Mouse (Mus musculus) testis, postnatal 10 days (tissue): ENCODE measurements around the gene Srrm3.

Experiments
- DNase-seq: peaks from one replicate; pipeline ENCODE4 v3.0.0; 2021; ENCODE audit warnings: low spot score

Gene Srrm3

GRCm38 (mm10) chr5:135806555-135807262 is at the start of gene Srrm3:
Gene Srrm3 (plus strand): TSS chr5:135806890.
- DNase-seq = peak; percentile 96

GRCm38 (mm10) chr5:135761881-135762280 is 44.8 kb upstream of the Srrm3 start:
- no peak for DNase-seq

DNA sequence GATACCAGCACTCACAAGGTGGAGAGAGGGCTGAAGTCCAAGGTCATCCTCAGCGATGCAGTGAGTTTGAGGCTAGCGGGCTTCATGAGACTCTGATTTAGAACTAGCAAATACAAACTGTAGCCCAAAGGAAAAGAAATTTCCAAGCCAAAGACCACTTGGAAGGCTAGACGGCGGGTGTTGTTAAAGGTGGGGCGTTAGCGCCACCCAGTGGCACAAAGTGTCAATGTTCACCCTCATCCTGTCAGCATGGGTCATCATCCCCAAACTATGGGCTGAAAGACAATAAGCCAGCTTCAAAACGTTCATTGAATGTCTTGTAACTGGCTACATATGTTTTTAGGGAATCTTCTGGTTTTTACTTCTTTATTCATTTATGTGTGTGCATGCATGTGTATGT is 43.2 kb upstream of the Srrm3 start:
- DNase-seq = peak; percentile 85

- DNase-seq = no peak
Measured at GRCm38 (mm10) chr5:135764971-135765370, 41.7 kb upstream of the Srrm3 start.

DNA sequence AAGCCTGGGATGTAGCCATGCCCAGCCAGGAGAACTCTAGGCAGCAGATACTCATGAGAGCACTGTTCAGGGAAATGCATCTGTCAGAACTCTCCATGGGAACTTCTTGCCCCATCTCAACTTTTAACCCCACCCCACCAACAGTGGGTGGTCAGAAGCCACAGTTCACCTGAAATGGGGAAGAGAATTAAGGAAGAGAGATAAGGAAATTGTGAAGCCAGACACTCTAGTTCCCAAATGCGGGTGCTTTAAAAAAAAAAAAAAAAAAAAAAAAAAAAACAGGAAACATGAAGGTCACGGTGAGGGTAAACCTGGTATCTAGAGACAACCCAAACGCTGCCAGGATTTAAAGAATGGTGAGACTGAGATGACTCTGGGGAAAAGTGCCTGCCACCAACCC is 34.2 kb upstream of the Srrm3 start:
- no peak for DNase-seq

- DNase-seq = no peak
Measured at GRCm38 (mm10) chr5:135776546-135776945, 30.1 kb upstream of the Srrm3 start.

- DNase-seq = no peak
Measured at GRCm38 (mm10) chr5:135777796-135778470, 28.8 kb upstream of the Srrm3 start, which contains the start of gene Styxl1. Gene Styxl1 (minus strand): TSS chr5:135778385.

- peak; percentile 99 for DNase-seq
Measured at GRCm38 (mm10) chr5:135778471-135779445, 27.9 kb upstream of the Srrm3 start, which contains the start of gene Mdh2. Gene Mdh2 (plus strand): TSS chr5:135778480.

GRCm38 (mm10) chr5:135780331-135780730 is 26.4 kb upstream of the Srrm3 start:
- no peak for DNase-seq

DNA sequence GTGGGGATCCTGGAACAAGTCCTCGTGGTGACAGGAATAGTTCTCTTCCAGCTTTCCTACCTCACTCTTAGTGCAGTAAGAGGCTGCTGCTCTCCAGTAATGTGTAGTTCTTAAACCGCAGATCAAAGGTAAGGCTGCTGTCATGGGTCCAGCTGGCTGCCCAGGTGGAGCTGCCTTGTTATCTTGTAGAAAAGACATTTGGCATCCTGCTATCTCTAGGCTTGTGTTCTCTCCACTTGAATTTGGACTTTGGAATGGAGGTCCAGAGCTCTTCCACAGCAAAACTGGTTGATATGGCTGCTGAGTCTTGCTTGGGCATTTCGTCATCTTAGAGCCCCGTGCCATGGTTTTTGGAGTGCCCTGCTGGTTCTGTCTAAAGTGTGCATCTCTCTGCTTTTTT is 23.8 kb upstream of the Srrm3 start:
- DNase-seq = no peak

- peak; percentile 93 for DNase-seq
Measured at GRCm38 (mm10) chr5:135793996-135794858, 12.5 kb upstream of the Srrm3 start.

- DNase-seq = no peak
Measured at GRCm38 (mm10) chr5:135794859-135795181, 11.9 kb upstream of the Srrm3 start.

DNA sequence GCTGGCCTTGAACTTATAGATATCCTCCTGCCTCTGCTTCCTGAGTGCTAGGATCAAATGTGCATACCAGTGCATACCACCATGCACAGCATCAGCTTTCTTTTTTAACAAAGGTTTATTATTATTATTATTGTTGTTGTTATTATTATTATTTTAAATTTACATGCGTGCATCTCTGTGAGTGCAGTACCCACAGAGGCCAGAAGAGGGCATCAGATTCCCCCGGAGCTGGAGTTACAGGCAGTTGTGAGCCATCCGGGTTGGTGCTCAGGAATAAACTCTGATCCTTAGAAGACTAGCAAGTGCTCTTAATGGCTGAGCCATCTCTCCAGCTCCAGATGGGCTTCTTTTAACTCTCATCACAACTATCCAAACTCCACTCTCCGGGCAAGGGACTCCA is 6.9 kb upstream of the Srrm3 start:
- peak; percentile 62 for DNase-seq

GRCm38 (mm10) chr5:135800927-135801326 is 5.8 kb upstream of the Srrm3 start:
- DNase-seq = no peak

DNA sequence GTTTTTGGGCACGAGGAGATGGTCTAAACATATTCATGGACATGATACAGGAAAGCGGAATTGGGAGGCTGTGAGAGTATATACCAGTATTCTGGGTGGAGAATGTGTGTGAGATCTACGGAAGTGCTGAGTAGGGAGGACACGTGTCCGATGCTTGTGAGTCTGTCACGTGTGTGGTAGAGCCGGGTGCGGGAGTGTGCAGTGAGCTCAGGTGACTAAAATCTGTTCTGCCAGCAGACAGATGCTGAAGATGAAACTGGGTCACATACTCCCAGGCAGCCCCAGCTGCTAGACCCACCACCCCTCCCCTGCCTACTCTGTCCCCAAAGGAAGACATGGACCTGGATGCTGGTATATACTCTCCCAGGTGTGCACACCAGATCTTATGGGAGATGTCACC is 4.0 kb upstream of the Srrm3 start:
- DNase-seq = no peak

DNA sequence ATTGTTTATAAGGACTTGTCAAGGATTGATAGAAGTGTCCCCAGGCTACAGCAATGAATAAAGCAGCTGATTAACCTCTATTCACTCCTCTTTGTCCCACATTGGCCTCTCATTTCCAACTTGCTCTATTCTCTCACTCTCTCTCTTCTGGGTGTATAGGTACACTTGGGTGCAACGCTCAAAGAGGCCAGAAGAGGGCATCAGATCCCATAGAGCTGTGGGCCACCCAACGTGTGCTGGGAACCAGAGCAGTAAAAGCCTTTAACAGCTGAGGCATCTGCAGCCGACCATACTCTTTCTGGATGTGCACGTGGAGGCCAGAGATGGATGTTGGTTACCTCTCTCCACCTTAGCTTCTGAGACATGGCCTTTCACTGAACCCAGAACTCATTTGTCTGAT is 3.6 kb upstream of the Srrm3 start:
- no peak for DNase-seq

DNA sequence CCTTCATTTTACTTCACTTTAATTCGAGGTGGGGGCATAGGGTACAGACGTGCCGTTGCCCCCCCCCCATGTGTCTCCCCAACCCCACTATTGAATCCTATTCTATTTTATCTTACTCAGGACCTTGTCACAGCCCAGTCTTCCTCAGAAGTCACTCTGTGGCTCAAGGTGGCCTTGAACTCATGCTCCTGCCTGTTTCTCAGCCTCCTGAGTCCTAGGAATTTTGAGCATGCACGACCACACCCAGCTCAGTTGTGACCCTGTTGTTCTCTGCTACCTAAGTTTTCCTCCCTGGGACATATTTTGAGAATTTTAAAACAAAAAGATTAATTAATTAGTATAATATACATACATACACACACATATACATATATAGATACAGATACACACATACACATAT is 3.0 kb upstream of the Srrm3 start:
- DNase-seq = no peak

DNA sequence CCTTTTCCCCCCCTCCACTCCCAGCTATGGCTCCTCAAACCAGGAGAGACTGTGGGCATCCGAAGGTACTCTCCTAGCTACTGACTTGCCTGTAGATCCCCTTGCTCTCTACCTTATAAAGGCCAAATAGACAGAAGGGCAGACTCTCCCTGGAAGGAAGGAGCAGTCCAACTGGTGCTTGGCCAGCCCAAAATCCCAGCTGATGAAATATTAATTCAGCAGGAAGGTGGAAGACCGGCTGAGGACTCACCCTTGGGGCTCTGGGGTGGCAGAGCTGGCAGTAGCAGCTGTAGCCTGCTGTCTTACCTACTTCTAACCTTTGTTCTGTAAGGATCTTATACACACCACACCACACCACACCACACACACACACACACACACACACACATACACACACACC is 2.0 kb upstream of the Srrm3 start:
- no peak for DNase-seq

DNA sequence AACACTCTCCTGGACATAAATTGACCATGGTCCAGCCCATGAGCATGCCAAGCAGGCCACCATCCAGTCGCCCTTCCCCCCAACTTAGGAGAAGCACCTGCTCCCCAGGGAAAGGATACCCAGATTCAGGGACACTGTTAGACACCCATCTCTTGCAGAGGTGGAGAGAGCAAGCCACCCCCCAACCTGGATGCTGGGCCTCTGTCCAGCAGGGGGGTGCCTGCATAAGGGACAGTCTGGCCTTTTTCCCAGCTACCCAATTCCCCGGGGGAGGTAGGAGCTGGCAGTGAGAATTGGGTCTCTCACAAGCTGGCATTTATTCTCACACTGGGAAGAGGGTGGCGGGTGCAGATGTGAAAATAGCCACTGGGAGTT is 560 bp downstream of the Srrm3 start:
- DNase-seq = no peak

DNA sequence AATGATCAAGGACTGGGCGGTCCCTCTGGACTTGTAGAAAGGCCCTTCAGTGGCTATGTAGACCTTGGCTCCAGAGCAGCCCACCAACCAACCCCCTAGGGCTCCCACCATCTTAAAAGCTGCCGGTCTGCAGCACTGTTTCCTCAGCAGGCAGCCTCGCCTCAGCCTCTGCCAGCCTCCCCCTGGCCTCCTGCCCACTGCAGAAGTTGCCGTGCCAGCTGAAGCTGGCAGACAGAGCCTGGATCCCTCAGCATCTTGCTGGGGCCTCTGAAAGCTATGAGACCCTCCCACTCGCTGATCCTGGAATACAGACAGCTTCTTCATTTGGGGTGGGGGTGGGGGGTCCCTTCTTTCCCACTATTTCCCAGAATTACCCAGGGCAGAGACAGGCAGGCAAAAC is 6.3 kb downstream of the Srrm3 start:
- no peak for DNase-seq

- no peak for DNase-seq
Measured at GRCm38 (mm10) chr5:135818491-135818890, 11.8 kb downstream of the Srrm3 start.
